Mouse (Mus musculus) erythroblast, embryonic 14.5 days (primary cell): ENCODE results near the gene Prkar1a.

Experiments used
- GATA1 ChIP-seq: IDR thresholded peaks from 2 replicates; pipeline ENCODE4 v1.6.1; 2012; ENCODE audit warnings: low read length, inconsistent platforms, mixed read lengths
- TAL1 ChIP-seq: IDR thresholded peaks from 3 replicates; pipeline ENCODE4 v1.6.1; 2012; ENCODE audit warnings: low read length, inconsistent platforms, mixed read lengths

DNA sequence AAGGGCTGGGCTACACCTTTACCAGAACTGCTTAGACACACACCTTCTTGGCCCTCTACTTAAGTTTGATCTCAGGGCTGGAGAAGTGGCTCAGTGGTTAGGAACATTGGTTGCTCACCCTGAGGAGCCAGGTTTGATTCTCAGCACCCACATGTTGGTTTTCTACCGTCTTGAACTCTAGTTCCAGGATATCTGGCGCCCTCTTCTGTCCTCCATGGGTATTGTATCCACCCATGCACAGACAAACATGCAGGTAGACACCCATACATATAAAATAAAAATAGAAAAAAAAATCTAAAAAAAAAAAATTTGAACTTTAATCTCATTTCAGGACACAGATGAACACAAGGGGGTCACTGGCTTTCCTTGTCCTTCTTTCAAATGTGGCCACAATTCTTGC lies 50.6 kb downstream of the Prkar1a start:
- TF ChIP-seq GATA1 (no peak), TAL1 (no peak)
